Mouse (Mus musculus) heart, postnatal 0 days (tissue): ENCODE results near the gene Irf3.

Experiments used
- CTCF ChIP-seq: IDR thresholded peaks from 2 replicates; pipeline ENCODE4 v1.5.1; 2016; ENCODE audit warnings: antibody characterized with exemption, control low read depth, low read depth
- EP300 ChIP-seq: IDR thresholded peaks from 2 replicates; pipeline ENCODE4 v1.6.1; 2016; ENCODE audit warnings: antibody characterized with exemption, low read depth

DNA sequence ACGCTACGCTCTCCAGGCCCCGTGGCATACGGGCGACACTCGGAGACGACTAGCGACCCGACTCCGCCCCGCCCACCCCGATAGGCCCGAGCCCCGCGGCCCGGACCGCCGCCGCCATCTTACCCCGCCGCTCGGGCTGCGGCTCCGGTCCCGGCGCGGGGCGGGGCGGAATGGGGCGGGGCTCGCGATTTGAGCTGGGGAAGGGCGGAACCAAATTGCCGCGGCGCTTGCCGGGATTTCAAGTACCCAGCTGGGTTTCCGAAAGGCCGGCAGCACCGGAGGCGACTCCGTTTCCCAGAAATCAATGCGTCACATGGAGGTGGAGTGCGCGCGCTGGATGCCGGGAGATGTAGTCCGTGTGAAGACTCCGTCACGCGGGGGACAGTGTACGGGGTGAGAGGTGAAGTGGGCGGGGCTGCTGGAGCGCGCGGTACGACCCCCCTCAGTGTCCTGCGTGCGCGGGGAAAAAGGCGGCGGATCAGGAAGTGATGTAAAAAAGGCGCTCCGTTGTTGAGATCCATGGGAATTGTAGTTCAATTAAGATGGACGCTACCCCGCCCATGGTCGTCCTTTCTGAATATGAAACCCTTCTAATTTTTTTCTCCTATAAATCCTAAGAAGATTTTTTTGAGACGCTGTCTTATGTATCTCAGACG is 18.6 kb downstream of the Irf3 start, which contains the start of gene Scaf1:
- no peak for TF ChIP-seq CTCF
- TF ChIP-seq EP300: peak; percentile 59; the same call in 1 of the 2 replicates
